Mouse (Mus musculus) limb, embryonic 11.5 days (tissue): ENCODE results near the gene Best1. TPM values are rescaled to one million over a fixed set of nuclear protein-coding genes. Genes with fewer than 3 reads are reported as not detected.

Source experiments
- ATAC-seq: fragments of 200-750 bp; cut with Nextera tagmentation; 2 replicates; pipeline ENCODE4 v1.8.0; 2017; ENCODE audit warnings: low read depth; ENCODE audit not compliant: insufficient number of reproducible peaks, low FRiP score, low TSS enrichment
- DNase-seq: peaks from one replicate; pipeline ENCODE4 v3.0.0-alpha.2; 2015; ENCODE audit warnings: low spot score
- H3K27ac ChIP-seq: fragments of 300-500 bp; sonication (generic); replicated peaks from 2 replicates; pipeline ENCODE4 v1.5.1; 2014; ENCODE audit warnings: low read depth, mild to moderate bottlenecking, low read length
- H3K27me3 ChIP-seq: fragments of 300-500 bp; sonication (generic); 2 replicates; pipeline ENCODE4 v1.6.1; 2014; ENCODE audit warnings: mild to moderate bottlenecking, low read length, mixed read lengths; ENCODE audit not compliant: control insufficient read depth, insufficient read depth
- H3K36me3 ChIP-seq: fragments of 300-500 bp; sonication (generic); 2 replicates; pipeline ENCODE4 v1.6.1; 2014; ENCODE audit warnings: mild to moderate bottlenecking, low read length, moderate library complexity, mixed read lengths; ENCODE audit not compliant: control insufficient read depth, insufficient read depth
- H3K4me1 ChIP-seq: fragments of 300-500 bp; sonication (generic); 2 replicates; pipeline ENCODE4 v1.6.1; 2014; ENCODE audit warnings: low read length, mixed read lengths; ENCODE audit not compliant: control insufficient read depth, insufficient read depth
- H3K4me2 ChIP-seq: fragments of 300-500 bp; sonication (generic); 2 replicates; pipeline ENCODE4 v1.6.1; 2014; ENCODE audit warnings: low read depth, mild to moderate bottlenecking, moderate library complexity; ENCODE audit not compliant: severe bottlenecking
- H3K4me3 ChIP-seq: fragments of 300-500 bp; sonication (generic); 2 replicates; pipeline ENCODE4 v1.5.1; 2014; ENCODE audit warnings: low read depth, low read length
- H3K9ac ChIP-seq: fragments of 300-500 bp; sonication (generic); 2 replicates; pipeline ENCODE4 v1.6.1; 2014; ENCODE audit warnings: mild to moderate bottlenecking, low read length
- H3K9me3 ChIP-seq: fragments of 300-500 bp; sonication (generic); 2 replicates; pipeline ENCODE4 v1.6.1; 2016; ENCODE audit warnings: low read length; ENCODE audit not compliant: control insufficient read depth
- WGBS: fragments of 180-500 bp; shearing (Covaris S2); extraction: QIAGEN DNeasy Blood & Tissue Kit; methylation state at CpG from one replicate; pipeline ENCODE4 v1.1.7; 2014; 5-methylcytosine and 5-hydroxymethylcytosine counted together
- polyA plus RNA-seq: library from polyadenylated mRNA; unstranded; fragments of >200 nt; fragmentation: Nextera tagmentation; extraction: Ambion mirVana; gene quantifications from 2 replicates; pipeline ENCODE4 v1.2.1, GENCODE M21; 2014

Gene Best1
- polyA plus RNA-seq, 1 experiment from 2014 or later = 2.4 TPM

DNA sequence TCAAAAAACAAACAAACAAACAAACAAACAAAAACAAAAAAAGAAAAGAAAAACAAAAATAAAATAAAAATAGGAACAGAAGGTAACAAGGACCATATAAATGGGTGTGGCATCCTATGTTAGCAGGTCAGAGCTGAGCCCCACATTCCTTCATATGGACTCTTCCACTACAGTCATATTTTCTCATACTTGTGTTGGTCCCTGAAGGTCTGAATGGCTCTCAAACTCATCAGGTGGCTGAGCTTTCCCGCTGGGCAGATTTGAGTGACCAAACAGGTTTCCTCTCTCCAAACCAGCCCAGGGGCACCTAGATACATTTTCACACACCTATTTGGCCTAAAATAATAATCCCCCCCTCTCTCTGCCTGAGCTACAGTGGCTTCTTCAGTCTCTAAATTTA is 10.0 kb upstream of the Best1 start:
- no peaks in the 10 kb centered on the region for H3K27me3 ChIP-seq
- no peak overlapping the region for H3K4me2 ChIP-seq
- no peaks in the 10 kb centered on the region for H3K36me3 ChIP-seq
- H3K9ac ChIP-seq = no peak overlapping the region
- no peak overlapping the region for H3K27ac ChIP-seq
- no peak overlapping the region for H3K4me3 ChIP-seq
- no peak for DNase-seq
- H3K4me1 ChIP-seq = peaks cover 26% of the 10 kb centered on the region
- no peak for ATAC-seq
- H3K9me3 ChIP-seq = no peaks in the 10 kb centered on the region
- 83% methylated on average over 1 of the region's 1 CpGs for WGBS

DNA sequence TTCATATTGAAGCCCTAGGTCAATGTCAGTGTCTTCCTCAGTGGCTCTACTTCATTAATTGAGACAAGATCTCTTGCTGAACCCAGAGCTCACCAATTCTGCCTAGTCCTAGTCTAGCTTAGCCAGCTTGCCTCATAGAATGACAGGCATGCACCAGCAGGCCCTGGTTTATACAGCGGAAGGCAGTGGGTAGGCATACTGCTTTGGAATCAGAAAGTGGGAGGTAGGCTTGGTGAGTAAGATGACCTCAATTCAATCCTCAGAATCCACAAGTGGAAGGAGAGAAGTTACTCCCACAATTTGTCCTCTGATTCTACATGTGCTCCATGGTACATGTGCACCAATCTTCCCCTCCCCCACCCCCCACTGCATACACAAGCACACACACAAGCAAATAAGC is 2.3 kb upstream of the Best1 start:
- no peak overlapping the region for H3K4me3 ChIP-seq
- ATAC-seq (no peak), DNase-seq (no peak)
- H3K27me3 ChIP-seq = no peaks in the 10 kb centered on the region
- no peak overlapping the region for H3K4me2 ChIP-seq
- H3K9me3 ChIP-seq = no peaks in the 10 kb centered on the region
- no peak overlapping the region for H3K27ac ChIP-seq
- 100% methylated on average over 1 of the region's 1 CpGs for WGBS
- H3K36me3 ChIP-seq = no peaks in the 10 kb centered on the region
- H3K4me1 ChIP-seq = no peaks in the 10 kb centered on the region
- no peak overlapping the region for H3K9ac ChIP-seq

DNA sequence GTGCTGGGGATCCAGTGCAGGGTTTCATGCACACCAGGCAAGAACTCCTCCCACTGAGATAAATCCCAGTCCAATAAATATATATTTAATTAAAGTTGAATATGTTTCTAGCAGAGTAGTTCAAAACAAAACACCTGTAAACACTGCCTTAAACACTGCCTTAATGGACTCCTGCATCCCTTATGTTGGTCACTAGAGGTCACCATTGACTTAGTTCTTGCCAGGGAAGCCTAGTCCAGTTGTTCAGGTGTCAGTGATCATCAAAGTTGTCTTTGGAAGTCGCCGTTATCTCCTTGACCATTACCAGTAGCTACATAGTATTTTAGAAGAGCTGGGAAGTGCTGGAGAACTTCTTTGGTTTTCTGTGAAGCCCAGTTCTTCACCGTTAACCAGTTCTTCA is 1.1 kb downstream of the Best1 start:
- H3K4me1 ChIP-seq = no peaks in the 10 kb centered on the region
- peak; percentile 41 for DNase-seq
- 25% methylated on average over 3 of the region's 3 CpGs for WGBS
- no peak overlapping the region for H3K4me2 ChIP-seq
- no peaks in the 10 kb centered on the region for H3K27me3 ChIP-seq
- H3K9ac ChIP-seq = no peak overlapping the region
- no peaks in the 10 kb centered on the region for H3K9me3 ChIP-seq
- no peak overlapping the region for H3K4me3 ChIP-seq
- no peak overlapping the region for H3K27ac ChIP-seq
- H3K36me3 ChIP-seq = no peaks in the 10 kb centered on the region
- ATAC-seq = no peak

DNA sequence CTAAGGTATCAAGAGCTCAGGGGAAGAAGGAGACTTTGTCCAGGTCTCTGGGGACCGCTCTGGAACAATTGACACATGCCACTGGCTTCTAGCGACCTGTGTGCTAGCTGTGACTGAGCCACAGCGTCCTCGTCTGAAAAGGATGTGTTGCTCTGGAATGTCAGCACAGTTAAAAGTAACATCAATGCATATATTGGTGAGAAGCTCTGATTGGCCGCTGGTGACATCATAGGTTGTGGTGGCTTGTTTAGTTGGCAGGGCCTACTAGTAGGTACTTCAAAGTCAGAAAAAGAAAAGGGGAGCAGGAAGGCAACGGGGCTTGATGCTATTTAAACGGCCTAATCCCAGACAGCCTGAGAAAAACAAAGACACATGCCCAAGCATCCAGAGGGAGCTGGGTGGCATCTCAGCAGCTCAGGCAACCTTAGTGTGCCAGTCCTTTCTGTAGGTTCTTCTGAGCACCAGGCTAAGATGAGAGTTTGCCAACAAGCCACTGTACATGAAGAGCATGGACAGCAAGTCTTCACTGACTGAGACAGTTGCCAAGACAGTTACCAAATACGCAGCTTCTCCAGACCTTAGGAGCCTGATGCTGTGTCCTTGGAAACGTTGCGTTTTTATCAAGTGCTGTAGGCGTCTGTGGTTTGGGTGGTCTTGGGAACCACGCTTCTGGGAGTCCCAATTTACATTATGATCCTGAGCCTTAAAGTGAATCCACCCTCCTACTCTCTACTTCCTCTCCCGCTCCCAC is 2.5 kb downstream of the Best1 start:
- H3K36me3 ChIP-seq = no peaks in the 10 kb centered on the region
- no peaks in the 10 kb centered on the region for H3K27me3 ChIP-seq
- 71% methylated on average over 13 of the region's 13 CpGs for WGBS
- no peak overlapping the region for H3K4me3 ChIP-seq
- H3K9ac ChIP-seq = no peak overlapping the region
- H3K4me1 ChIP-seq = no peaks in the 10 kb centered on the region
- no peak overlapping the region for H3K27ac ChIP-seq
- no peak for DNase-seq
- no peaks in the 10 kb centered on the region for H3K9me3 ChIP-seq
- ATAC-seq = no peak
- H3K4me2 ChIP-seq = no peak overlapping the region

GRCm38 (mm10) chr19:9998063-9998416 is 3.4 kb downstream of the Best1 start:
- DNase-seq (no peak), ATAC-seq (no peak)
- Histone ChIP-seq H3K4me3 (no peak overlapping the region), H3K27me3 (no peaks in the 10 kb centered on the region), H3K27ac (no peak overlapping the region), H3K9me3 (no peaks in the 10 kb centered on the region), H3K4me1 (no peaks in the 10 kb centered on the region), H3K4me2 (no peak overlapping the region), H3K36me3 (no peaks in the 10 kb centered on the region), H3K9ac (no peak overlapping the region)
- WGBS = 72% methylated on average over 2 of the region's 2 CpGs

GRCm38 (mm10) chr19:9997204-9998062 is 4.0 kb downstream of the Best1 start:
- Histone ChIP-seq H3K9ac (no peak overlapping the region), H3K27me3 (no peaks in the 10 kb centered on the region), H3K9me3 (no peaks in the 10 kb centered on the region), H3K4me1 (peaks cover 4% of the 10 kb centered on the region; the same call in 1 of the 2 replicates), H3K4me3 (no peak overlapping the region), H3K27ac (no peak overlapping the region), H3K4me2 (no peak overlapping the region), H3K36me3 (no peaks in the 10 kb centered on the region)
- DNase-seq (no peak), ATAC-seq (no peak)
- 80% methylated on average over 12 of the region's 12 CpGs for WGBS

- peaks cover 5% of the 10 kb centered on the region; the same call in 1 of the 2 replicates for H3K4me1 ChIP-seq
- H3K9me3 ChIP-seq = no peaks in the 10 kb centered on the region
- no peak overlapping the region for H3K27ac ChIP-seq
- ATAC-seq = peak; percentile 91
- H3K27me3 ChIP-seq = no peaks in the 10 kb centered on the region
- H3K4me2 ChIP-seq = peak overlapping the region; percentile 48
- peak overlapping the region; percentile 45; the same call in 1 of the 2 replicates for H3K9ac ChIP-seq
- 13% methylated on average over 17 of the region's 17 CpGs for WGBS
- DNase-seq = peak; percentile 97
- H3K4me3 ChIP-seq = peak overlapping the region; percentile 17; the same call in 1 of the 2 replicates
- no peaks in the 10 kb centered on the region for H3K36me3 ChIP-seq
These were observed 8.3 kb downstream of the Best1 start for GRCm38 (mm10) chr19:9993036-9993656.
